Mouse (Mus musculus) embryonic facial prominence, embryonic 12.5 days (tissue): Measurements from ENCODE around the gene Chst8. TPM values are rescaled to one million over a fixed set of nuclear protein-coding genes. Genes with fewer than 3 reads are reported as not detected.

Source experiments
- ATAC-seq: fragments of 200-750 bp; cut with Nextera tagmentation; 2 replicates; pipeline ENCODE4 v1.8.0; 2017; ENCODE audit not compliant: insufficient number of reproducible peaks, insufficient read depth, low FRiP score, low TSS enrichment
- H3K27ac ChIP-seq: fragments of 300-500 bp; sonication (generic); 2 replicates; pipeline ENCODE4 v1.5.1; 2016; ENCODE audit warnings: mild to moderate bottlenecking
- H3K27me3 ChIP-seq: fragments of 300-500 bp; sonication (generic); 2 replicates; pipeline ENCODE4 v1.6.1; 2016; ENCODE audit warnings: mild to moderate bottlenecking, moderate library complexity
- H3K36me3 ChIP-seq: fragments of 300-500 bp; sonication (generic); 2 replicates; pipeline ENCODE4 v1.6.1; 2016; ENCODE audit warnings: mild to moderate bottlenecking
- H3K4me1 ChIP-seq: fragments of 300-500 bp; sonication (generic); 2 replicates; pipeline ENCODE4 v1.6.1; 2016
- H3K4me2 ChIP-seq: fragments of 300-500 bp; sonication (generic); replicated peaks from 2 replicates; pipeline ENCODE4 v1.6.1; 2016; ENCODE audit warnings: mild to moderate bottlenecking, moderate library complexity
- H3K4me3 ChIP-seq: fragments of 300-500 bp; sonication (generic); 2 replicates; pipeline ENCODE4 v1.5.1; 2016; ENCODE audit warnings: mild to moderate bottlenecking
- H3K9ac ChIP-seq: fragments of 300-500 bp; sonication (generic); 2 replicates; pipeline ENCODE4 v1.6.1; 2016; ENCODE audit warnings: mild to moderate bottlenecking, moderate library complexity
- H3K9me3 ChIP-seq: fragments of 300-500 bp; sonication (generic); 2 replicates; pipeline ENCODE4 v1.6.1; 2016; ENCODE audit warnings: mild to moderate bottlenecking, moderate library complexity
- WGBS: fragments of 180-500 bp; shearing (Covaris S2); methylation state at CpG from one replicate; pipeline ENCODE4 v1.1.7; 2016; 5-methylcytosine and 5-hydroxymethylcytosine counted together
- polyA plus RNA-seq: library from polyadenylated mRNA; unstranded; fragments of >200 nt; fragmentation: Nextera tagmentation; extraction: Ambion mirVana; gene quantifications from 2 replicates; pipeline ENCODE4 v1.2.1, GENCODE M21; 2016

The Chst8 gene
- polyA plus RNA-seq, 1 experiment from 2014 or later: 10.6 TPM

GRCm38 (mm10) chr7:34699888-34700287 is 112.6 kb downstream of the Chst8 start:
- ATAC-seq: no peak
- no peaks in the 10 kb centered on the region for H3K36me3 ChIP-seq
- H3K27ac ChIP-seq: no peak overlapping the region
- no peaks in the 10 kb centered on the region for H3K9me3 ChIP-seq
- no peaks in the 10 kb centered on the region for H3K27me3 ChIP-seq
- peaks cover 3% of the 10 kb centered on the region; the same call in 1 of the 2 replicates for H3K4me1 ChIP-seq
- H3K4me3 ChIP-seq: no peak overlapping the region
- WGBS: 74% methylated on average over 3 of the region's 3 CpGs
- H3K4me2 ChIP-seq: no peak overlapping the region
- no peak overlapping the region for H3K9ac ChIP-seq

GRCm38 (mm10) chr7:34698221-34698620 is 114.3 kb downstream of the Chst8 start:
- no peak for ATAC-seq
- Histone ChIP-seq H3K4me3 (no peak overlapping the region), H3K9me3 (no peaks in the 10 kb centered on the region), H3K4me2 (no peak overlapping the region), H3K36me3 (no peaks in the 10 kb centered on the region), H3K4me1 (no peaks in the 10 kb centered on the region), H3K27ac (no peak overlapping the region), H3K9ac (no peak overlapping the region), H3K27me3 (no peaks in the 10 kb centered on the region)
- WGBS: 87% methylated on average over 9 of the region's 9 CpGs

GRCm38 (mm10) chr7:34696086-34696485 is 116.4 kb downstream of the Chst8 start:
- H3K4me3 ChIP-seq: no peak overlapping the region
- no peak overlapping the region for H3K27ac ChIP-seq
- no peaks in the 10 kb centered on the region for H3K36me3 ChIP-seq
- H3K9ac ChIP-seq: no peak overlapping the region
- H3K27me3 ChIP-seq: no peaks in the 10 kb centered on the region
- H3K4me2 ChIP-seq: no peak overlapping the region
- peaks cover 3% of the 10 kb centered on the region; the same call in 1 of the 2 replicates for H3K4me1 ChIP-seq
- H3K9me3 ChIP-seq: no peaks in the 10 kb centered on the region
- WGBS: 73% methylated on average over 9 of the region's 9 CpGs
- no peak for ATAC-seq

- Histone ChIP-seq H3K4me1 (peaks cover 10% of the 10 kb centered on the region; the same call in 1 of the 2 replicates), H3K36me3 (no peaks in the 10 kb centered on the region), H3K4me2 (no peak overlapping the region), H3K9ac (no peak overlapping the region), H3K4me3 (no peak overlapping the region), H3K9me3 (no peaks in the 10 kb centered on the region), H3K27me3 (no peaks in the 10 kb centered on the region), H3K27ac (no peak overlapping the region)
- no peak for ATAC-seq
- 68% methylated on average over 9 of the region's 9 CpGs for WGBS
These were observed 117.6 kb downstream of the Chst8 start for GRCm38 (mm10) chr7:34694898-34695297.

- Histone ChIP-seq H3K36me3 (no peaks in the 10 kb centered on the region), H3K4me3 (no peak overlapping the region), H3K9ac (no peak overlapping the region), H3K9me3 (no peaks in the 10 kb centered on the region), H3K4me1 (peaks cover 14% of the 10 kb centered on the region; the same call in 1 of the 2 replicates), H3K4me2 (no peak overlapping the region), H3K27me3 (no peaks in the 10 kb centered on the region), H3K27ac (no peak overlapping the region)
- ATAC-seq: no peak
- WGBS: 97% methylated on average over 13 of the region's 13 CpGs
These were observed 118.6 kb downstream of the Chst8 start for GRCm38 (mm10) chr7:34693916-34694315.

- Histone ChIP-seq H3K27ac (no peak overlapping the region), H3K4me1 (peaks cover 14% of the 10 kb centered on the region; the same call in 1 of the 2 replicates), H3K27me3 (no peaks in the 10 kb centered on the region), H3K36me3 (no peaks in the 10 kb centered on the region), H3K9me3 (no peaks in the 10 kb centered on the region), H3K4me2 (no peak overlapping the region), H3K9ac (no peak overlapping the region), H3K4me3 (no peak overlapping the region)
- 79% methylated on average over 4 of the region's 4 CpGs for WGBS
- ATAC-seq: no peak
These were observed 119.4 kb downstream of the Chst8 start for GRCm38 (mm10) chr7:34693072-34693471.

GRCm38 (mm10) chr7:34690111-34690510 is 122.4 kb downstream of the Chst8 start:
- Histone ChIP-seq H3K9me3 (no peaks in the 10 kb centered on the region), H3K36me3 (no peaks in the 10 kb centered on the region), H3K4me2 (no peak overlapping the region), H3K4me1 (peaks cover 17% of the 10 kb centered on the region; the same call in 1 of the 2 replicates), H3K27ac (no peak overlapping the region), H3K9ac (no peak overlapping the region), H3K4me3 (no peak overlapping the region), H3K27me3 (no peaks in the 10 kb centered on the region)
- ATAC-seq: no peak
- WGBS: 55% methylated on average over 13 of the region's 13 CpGs

GRCm38 (mm10) chr7:34689028-34689427 is 123.5 kb downstream of the Chst8 start:
- no peak overlapping the region for H3K4me3 ChIP-seq
- H3K9me3 ChIP-seq: no peaks in the 10 kb centered on the region
- no peak for ATAC-seq
- H3K36me3 ChIP-seq: no peaks in the 10 kb centered on the region
- no peaks in the 10 kb centered on the region for H3K27me3 ChIP-seq
- peaks cover 17% of the 10 kb centered on the region; the same call in 1 of the 2 replicates for H3K4me1 ChIP-seq
- whole genome bisulfite sequencing: 42% methylated on average over 6 of the region's 6 CpGs
- H3K4me2 ChIP-seq: no peak overlapping the region
- H3K27ac ChIP-seq: no peak overlapping the region
- H3K9ac ChIP-seq: no peak overlapping the region

- Histone ChIP-seq H3K9ac (no peak overlapping the region), H3K4me2 (no peak overlapping the region), H3K27me3 (no peaks in the 10 kb centered on the region), H3K9me3 (no peaks in the 10 kb centered on the region), H3K4me1 (peaks cover 11% of the 10 kb centered on the region; the same call in 1 of the 2 replicates), H3K27ac (no peak overlapping the region), H3K4me3 (no peak overlapping the region), H3K36me3 (no peaks in the 10 kb centered on the region)
- no peak for ATAC-seq
- 35% methylated on average over 7 of the region's 7 CpGs for WGBS
These were observed 126.7 kb downstream of the Chst8 start for GRCm38 (mm10) chr7:34685801-34686200.

- ATAC-seq: no peak
- 69% methylated on average over 4 of the region's 4 CpGs for WGBS
- H3K27ac ChIP-seq: no peak overlapping the region
- H3K36me3 ChIP-seq: no peaks in the 10 kb centered on the region
- no peak overlapping the region for H3K9ac ChIP-seq
- H3K27me3 ChIP-seq: 0 out of 2 replicates have a peak, but pooled peaks cover 1% of the 10 kb centered on the region
- no peak overlapping the region for H3K4me2 ChIP-seq
- 0 out of 2 replicates have a peak, but pooled peaks cover 7% of the 10 kb centered on the region for H3K4me1 ChIP-seq
- H3K4me3 ChIP-seq: no peak overlapping the region
- no peaks in the 10 kb centered on the region for H3K9me3 ChIP-seq
These were observed 127.3 kb downstream of the Chst8 start for GRCm38 (mm10) chr7:34685176-34685575.

- ATAC-seq: no peak
- 54% methylated on average over 15 of the region's 15 CpGs for WGBS
- peaks cover 1% of the 10 kb centered on the region; the same call in 1 of the 2 replicates for H3K4me1 ChIP-seq
- no peak overlapping the region for H3K9ac ChIP-seq
- H3K27me3 ChIP-seq: peaks cover 6% of the 10 kb centered on the region
- H3K9me3 ChIP-seq: no peaks in the 10 kb centered on the region
- H3K27ac ChIP-seq: no peak overlapping the region
- no peak overlapping the region for H3K4me3 ChIP-seq
- H3K4me2 ChIP-seq: no peak overlapping the region
- H3K36me3 ChIP-seq: no peaks in the 10 kb centered on the region
These were observed 131.6 kb downstream of the Chst8 start for GRCm38 (mm10) chr7:34680771-34681421.

- Histone ChIP-seq H3K4me3 (no peak overlapping the region), H3K9ac (no peak overlapping the region), H3K27me3 (peaks cover 16% of the 10 kb centered on the region), H3K27ac (no peak overlapping the region), H3K36me3 (no peaks in the 10 kb centered on the region), H3K4me1 (peaks cover 11% of the 10 kb centered on the region; the same call in 1 of the 2 replicates), H3K9me3 (no peaks in the 10 kb centered on the region), H3K4me2 (no peak overlapping the region)
- WGBS: 74% methylated on average over 2 of the region's 2 CpGs
- ATAC-seq: no peak
These were observed 132.6 kb downstream of the Chst8 start for GRCm38 (mm10) chr7:34679886-34680285.
